16 mouse cellular contexts compared by ENCODE assay signal in the genomic region with DNA sequence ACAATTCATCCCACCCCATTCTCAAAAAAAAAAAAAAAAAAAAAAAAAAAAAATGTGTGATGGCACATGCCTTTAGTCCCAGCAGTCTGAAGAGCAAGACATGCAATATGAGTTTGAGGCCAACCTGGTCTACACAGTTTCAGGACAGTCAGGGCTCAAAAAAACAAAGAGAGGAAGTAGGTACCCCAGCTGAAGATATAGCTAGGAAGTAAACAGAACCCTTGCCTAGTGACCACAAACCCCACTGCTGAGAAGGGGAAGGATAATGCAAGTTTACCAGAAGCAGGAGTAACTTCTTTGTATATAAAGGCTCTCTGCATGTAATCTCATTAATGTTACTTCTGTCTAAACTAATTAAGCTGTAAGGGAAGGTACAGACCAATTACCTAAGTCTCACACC. TPM values are rescaled to one million over a fixed set of nuclear protein-coding genes. Genes with fewer than 3 reads are reported as not detected.
DNase-seq lines count a peak whose midpoint lies in the region; ATAC-seq and TF ChIP-seq lines count a peak whose summit lies in the region.
"Had no signal": no experiment of that assay in that cellular context is flagged by ENCODE, and none has a peak within 500 bp of the region (broad histone marks: within the 10 kb centered on the region; RNA-seq: fewer than 3 reads in every experiment).

No protein-coding gene starts in this region.

- no peak for ATAC-seq in lung, postnatal 0 days
- ATAC-seq in common myeloid progenitor, adult 5-6 weeks (replicated peaks; ENCODE audit: low read depth, poor library complexity, severe bottlenecking) = peak; percentile 75
- peak; percentile 83 for ATAC-seq in neutrophil, adult 5-6 weeks (ENCODE audit: extremely low read depth, insufficient number of reproducible peaks, low FRiP score, poor library complexity, severe bottlenecking)
- ATAC-seq: midbrain, embryonic 13.5 days had no signal

- H3K36me3 ChIP-seq in lung, postnatal 0 days (ENCODE audit: insufficient read depth, low read length) = no peaks in the 10 kb centered on the region
- peaks cover 0 to 46% of the 10 kb centered on the region in 2 experiments for H3K36me3 ChIP-seq in CH12.LX (replicated peaks in 1 of 2; ENCODE audit: control insufficient read depth in 1 of 2, insufficient read depth in 1 of 2, low read length in 1 of 2)
- H3K36me3 ChIP-seq: embryonic facial prominence, embryonic 12.5 days; limb, embryonic 13.5 days; midbrain, embryonic 13.5 days had no signal

- no peak for TF ChIP-seq POLR2A in CH12.LX (IDR thresholded peaks at IDR 0.05; ENCODE audit: low read depth, low read length)

- dilution Hi-C loops in CH12.LX (cut with MboI; ENCODE audit: extremely low pct_ligation_motif_present, extremely low pct_unique_long_range_greater_than_20kb, low sequenced_read_pairs) = no loop called here

- no peak overlapping the region for H3K4me3 ChIP-seq in lung, postnatal 0 days (ENCODE audit: low read depth, low read length)
- H3K4me3 ChIP-seq in CH12.LX (replicated peaks in 1 of 3; ENCODE audit: low read depth in 2 of 3, low read length in 2 of 3, poor library complexity in 1 of 3) = no peak overlapping the region
- H3K4me3 ChIP-seq: embryonic facial prominence, embryonic 12.5 days; forebrain, embryonic 12.5 days; limb, embryonic 13.5 days; midbrain, embryonic 13.5 days had no signal

- in situ Hi-C loops in CH12.LX (cut with MboI; ENCODE audit: low pct_ligation_motif_present, low pct_unique_long_range_greater_than_20kb, low sequenced_read_pairs) = no loop called here

- no peak for TF ChIP-seq CTCF in lung, postnatal 0 days (IDR thresholded peaks at IDR 0.05)
- no peak for TF ChIP-seq CTCF in CH12.LX (conservative IDR thresholded peaks at IDR 0.05 in 1 of 2, IDR thresholded peaks at IDR 0.05 in 1 of 2; ENCODE audit: low read depth in 2 of 2, low read length in 2 of 2)

- H3K9ac ChIP-seq in lung, postnatal 0 days (replicated peaks; ENCODE audit: low read depth) = no peak overlapping the region
- no peak overlapping the region for H3K9ac ChIP-seq in CH12.LX (ENCODE audit: insufficient read depth, low read depth)
- H3K9ac ChIP-seq: embryonic facial prominence, embryonic 12.5 days; forebrain, embryonic 12.5 days; limb, embryonic 13.5 days; midbrain, embryonic 13.5 days had no signal

- no peak overlapping the region for H3K4me2 ChIP-seq in lung, postnatal 0 days (replicated peaks; ENCODE audit: low read depth, low read length)
- H3K4me2 ChIP-seq in CH12.LX (ENCODE audit: insufficient read depth, low read depth, poor library complexity, severe bottlenecking) = 0 out of 2 replicates have a peak overlapping the region, but pooled peaks have one; percentile 35
- H3K4me2 ChIP-seq: embryonic facial prominence, embryonic 12.5 days; forebrain, embryonic 12.5 days; limb, embryonic 13.5 days; midbrain, embryonic 13.5 days had no signal

- peaks cover 6% of the 10 kb centered on the region; the same call in 1 of the 2 replicates for H3K4me1 ChIP-seq in lung, postnatal 0 days (ENCODE audit: insufficient read depth, low read depth, low read length)
- H3K4me1 ChIP-seq in CH12.LX (ENCODE audit: control insufficient read depth in 1 of 2, insufficient read depth in 2 of 2) = peaks cover 32 to 87% of the 10 kb centered on the region in 2 experiments

- H3K27me3 ChIP-seq in lung, postnatal 0 days (replicated peaks; ENCODE audit: insufficient read depth, low read length) = no peaks in the 10 kb centered on the region
- no peaks in the 10 kb centered on the region for H3K27me3 ChIP-seq in CH12.LX (replicated peaks)
- H3K27me3 ChIP-seq: embryonic facial prominence, embryonic 12.5 days; forebrain, embryonic 12.5 days; limb, embryonic 13.5 days; midbrain, embryonic 13.5 days had no signal

- no peak for TF ChIP-seq RAD21 in CH12.LX (IDR thresholded peaks at IDR 0.05; ENCODE audit: low read depth, low read length)

- DNase-seq in lung, postnatal 0 days (ENCODE audit: low spot score) = peak; percentile 50
- no peak for DNase-seq in lung, postnatal 4 days
- DNase-seq in CH12.LX (ENCODE audit: extremely low read depth) = peak; percentile 66
- DNase-seq in ovary, adult 18-20 months (ENCODE audit: low spot score) = no peak
- no peak for DNase-seq in layer of hippocampus, postnatal 25 days (ENCODE audit: extremely low spot score in 1 of 2, low spot score in 1 of 2)
- no peak for DNase-seq in layer of hippocampus, adult 11-12 months (ENCODE audit: low spot score)
- DNase-seq: adrenal gland, postnatal 14 days; cerebellum, adult 2 months; gastrocnemius, postnatal 25 days; heart, postnatal 4 days had no signal

- H3K79me2 ChIP-seq in CH12.LX (replicated peaks; ENCODE audit: control insufficient read depth, extremely low read depth, insufficient read depth, poor library complexity, severe bottlenecking) = peaks cover 97% of the 10 kb centered on the region

- TF ChIP-seq EP300 in lung, postnatal 0 days (IDR thresholded peaks at IDR 0.05) = no peak
- TF ChIP-seq EP300 in CH12.LX (IDR thresholded peaks at IDR 0.05; ENCODE audit: low read length) = 0 out of 2 replicates have a peak, but pooled peaks have one; percentile 12

- H3K27ac ChIP-seq in lung, postnatal 0 days (ENCODE audit: low read length) = no peak overlapping the region
- peak overlapping the region; percentile 53; the same call in 1 of the 2 replicates for H3K27ac ChIP-seq in CH12.LX (ENCODE audit: insufficient read depth, low read depth)
- H3K27ac ChIP-seq: embryonic facial prominence, embryonic 12.5 days; forebrain, embryonic 12.5 days; limb, embryonic 13.5 days; midbrain, embryonic 13.5 days had no signal

- no peaks in the 10 kb centered on the region for H3K9me3 ChIP-seq in lung, postnatal 0 days (ENCODE audit: low read length)
- no peaks in the 10 kb centered on the region for H3K9me3 ChIP-seq in CH12.LX (replicated peaks; ENCODE audit: low read length)
- H3K9me3 ChIP-seq: embryonic facial prominence, embryonic 12.5 days; forebrain, embryonic 12.5 days; limb, embryonic 13.5 days; midbrain, embryonic 13.5 days had no signal

TF ChIP-seq in CH12.LX, 34 proteins besides CTCF, POLR2A, EP300 and RAD21 (continues in another document):
- no peak for TF ChIP-seq RCOR1 (conservative IDR thresholded peaks at IDR 0.05; ENCODE audit: low read depth, low read length)
- no peak for TF ChIP-seq JUND (conservative IDR thresholded peaks at IDR 0.05; ENCODE audit: low read depth, low read length)
- TF ChIP-seq ZC3H11A (IDR thresholded peaks at IDR 0.05; ENCODE audit: low read depth, low read length) = no peak
- TF ChIP-seq ZMIZ1 (IDR thresholded peaks at IDR 0.05; ENCODE audit: low read depth, low read length) = no peak
- peak; percentile 39; the same call in 1 of the 2 replicates for TF ChIP-seq BHLHE40 (IDR thresholded peaks at IDR 0.05; ENCODE audit: low read depth, low read length)
- TF ChIP-seq UBTF (IDR thresholded peaks at IDR 0.05; ENCODE audit: low read depth, low read length) = no peak
- TF ChIP-seq ELF1 (IDR thresholded peaks at IDR 0.05; ENCODE audit: low read depth, low read length) = 0 out of 2 replicates have a peak, but pooled peaks have one; percentile 27
- no peak for TF ChIP-seq USF1 (IDR thresholded peaks at IDR 0.05; ENCODE audit: low read depth, low read length)
- no peak for TF ChIP-seq USF2 (conservative IDR thresholded peaks at IDR 0.05; ENCODE audit: low read depth, low read length)
- TF ChIP-seq ZNF384 (IDR thresholded peaks at IDR 0.05; ENCODE audit: low read depth, low read length) = peak; percentile 85
- no peak for TF ChIP-seq TCF12 (IDR thresholded peaks at IDR 0.05; ENCODE audit: low read depth, low read length)
- no peak for TF ChIP-seq CHD2 (IDR thresholded peaks at IDR 0.05; ENCODE audit: low read length)
- no peak for TF ChIP-seq CHD1 (IDR thresholded peaks at IDR 0.05; ENCODE audit: low read depth, low read length)
- no peak for TF ChIP-seq SMC3 (IDR thresholded peaks at IDR 0.05; ENCODE audit: low read depth, low read length)
- TF ChIP-seq HCFC1 (IDR thresholded peaks at IDR 0.05; ENCODE audit: low read depth, low read length) = no peak
- TF ChIP-seq KAT2A (IDR thresholded peaks at IDR 0.05; ENCODE audit: insufficient replicate concordance, low read length) = no peak
- 0 out of 2 replicates have a peak, but pooled peaks have one; percentile 42 for TF ChIP-seq MYC (IDR thresholded peaks at IDR 0.05; ENCODE audit: low read depth, low read length)
- no peak for TF ChIP-seq MEF2A (IDR thresholded peaks at IDR 0.05; ENCODE audit: borderline replicate concordance, low read depth, low read length)
- no peak for TF ChIP-seq ZKSCAN1 (IDR thresholded peaks at IDR 0.05; ENCODE audit: borderline replicate concordance, low read depth, low read length)
- TF ChIP-seq GABPA (IDR thresholded peaks at IDR 0.05; ENCODE audit: insufficient replicate concordance, low read depth, low read length) = no peak
- no peak for TF ChIP-seq JUN (IDR thresholded peaks at IDR 0.05; ENCODE audit: insufficient read depth, low read depth, low read length)
- TF ChIP-seq ETS1 (conservative IDR thresholded peaks at IDR 0.05; ENCODE audit: low read depth, low read length) = 0 out of 2 replicates have a peak, but pooled peaks have one; percentile 22
- no peak for TF ChIP-seq E2F4 (IDR thresholded peaks at IDR 0.05; ENCODE audit: insufficient replicate concordance, low read depth, low read length)
- no peak for TF ChIP-seq NRF1 (IDR thresholded peaks at IDR 0.05; ENCODE audit: low read depth, low read length)
- TF ChIP-seq SIN3A (IDR thresholded peaks at IDR 0.05; ENCODE audit: low read length) = peak; percentile 59; the same call in 1 of the 2 replicates
- no peak for TF ChIP-seq MXI1 (IDR thresholded peaks at IDR 0.05; ENCODE audit: low read depth, low read length)
- no peak for TF ChIP-seq TBP (conservative IDR thresholded peaks at IDR 0.05; ENCODE audit: low read depth, low read length)

RNA-seq across cellular contexts. Expression of a gene that starts 9.3 kb away (rescaled TPM):
- polyA plus RNA-seq in lung, postnatal 0 days (2015; fragmentation: Nextera tagmentation; extraction: Ambion mirVana) = 46.5 and 60.1 TPM in 2 replicates
- total RNA-seq in CH12.LX (2012; rRNA removed) (51.1 and 60.7 TPM in 2 replicates), CH12.LX (2014; rRNA removed) (37.4 and 37.7 TPM in 2 replicates)
- polyA plus RNA-seq in CH12.LX (2012; ENCODE audit: insufficient read length, low read depth) = 74.1 and 74.9 TPM in 2 replicates
- 82.3 and 90.9 TPM in 2 replicates for total RNA-seq in common myeloid progenitor, adult 5-6 weeks (2017)
- total RNA-seq in neutrophil, adult 5-6 weeks (2017) = 284 and 304 TPM in 2 replicates
- total RNA-seq in layer of hippocampus, postnatal 25 days (2021) = 100 to 1,000 TPM; 147 to 171 TPM

RNA-seq across cellular contexts. Expression of a gene that starts 30.0 kb away (rescaled TPM):
- 22.7 and 27.3 TPM in 2 replicates for polyA plus RNA-seq in lung, postnatal 0 days (2015; fragmentation: Nextera tagmentation; extraction: Ambion mirVana)
- total RNA-seq in CH12.LX (2012; rRNA removed) (32.8 and 35.2 TPM in 2 replicates), CH12.LX (2014; rRNA removed) (20.8 and 21.2 TPM in 2 replicates)
- polyA plus RNA-seq in CH12.LX (2012; ENCODE audit: insufficient read length, low read depth) = 26.1 and 35.8 TPM in 2 replicates
- 50.3 and 51.8 TPM in 2 replicates for total RNA-seq in common myeloid progenitor, adult 5-6 weeks (2017)
- total RNA-seq in neutrophil, adult 5-6 weeks (2017) = 47.3 and 65.8 TPM in 2 replicates
- total RNA-seq in layer of hippocampus, postnatal 25 days (2021) = 10 to 100 TPM; 54.5 to 72.1 TPM

Comparison
In these comparisons a context has a peak if more than half of its experiments do, and no peak if none do; other contexts are left out.
1. DNase-seq: peak in lung, postnatal 0 days (single experiment) and CH12.LX (single experiment); none in lung, postnatal 4 days (0 of 2), ovary, adult 18-20 months (single experiment), layer of hippocampus, postnatal 25 days (0 of 2) and layer of hippocampus, adult 11-12 months (single experiment).